Mouse (Mus musculus) cerebellum, postnatal 4 days (tissue): Measurements from ENCODE around the gene Cntd1.

Experiments used
- DNase-seq, 2 experiments: peaks; one replicate each; pipeline ENCODE4 v3.0.0; 2022; ENCODE audit warnings: low spot score in 2 of 2, mixed read lengths in 1 of 2

The Cntd1 gene

GRCm38 (mm10) chr11:101278223-101279192, at the start of gene Cntd1, which contains the start of gene Coa3:
Cntd1 (plus strand) TSS chr11:101279012.
Coa3 (minus strand) TSS chr11:101279114.
- peak; percentile 55 to 79 for DNase-seq

- peak; percentile 32 to 70 for DNase-seq
These were observed 49.4 kb upstream of the Cntd1 start for GRCm38 (mm10) chr11:101229361-101229900.

GRCm38 (mm10) chr11:101230061-101230511, 48.7 kb upstream of the Cntd1 start:
- DNase-seq, result no peak

- DNase-seq, result no peak
These were observed 48.3 kb upstream of the Cntd1 start for GRCm38 (mm10) chr11:101230526-101230925.

GRCm38 (mm10) chr11:101230991-101231871, 47.6 kb upstream of the Cntd1 start:
- peak in 1 of 2 experiments; percentile 24 for DNase-seq

- DNase-seq, result no peak
These were observed 46.6 kb upstream of the Cntd1 start for GRCm38 (mm10) chr11:101232010-101232839.

- no peak for DNase-seq
These were observed 45.6 kb upstream of the Cntd1 start for GRCm38 (mm10) chr11:101233240-101233639.

GRCm38 (mm10) chr11:101234124-101234523, 44.7 kb upstream of the Cntd1 start:
- DNase-seq, result no peak

- no peak for DNase-seq
These were observed 43.4 kb upstream of the Cntd1 start for GRCm38 (mm10) chr11:101235429-101235828.

GRCm38 (mm10) chr11:101236782-101237181, 42.0 kb upstream of the Cntd1 start:
- DNase-seq, result no peak

- DNase-seq, result peak in 1 of 2 experiments; percentile 45
These were observed 40.7 kb upstream of the Cntd1 start for GRCm38 (mm10) chr11:101238071-101238647.

- no peak for DNase-seq
These were observed 33.7 kb upstream of the Cntd1 start for GRCm38 (mm10) chr11:101245071-101245470.

GRCm38 (mm10) chr11:101245855-101246701, 32.7 kb upstream of the Cntd1 start, which contains the start of gene Ramp2:
Ramp2 (plus strand) TSS chr11:101246028.
- DNase-seq, result peak in 1 of 2 experiments; percentile 37

GRCm38 (mm10) chr11:101246702-101247012, 32.2 kb upstream of the Cntd1 start:
- no peak for DNase-seq

- no peak for DNase-seq
These were observed 31.2 kb upstream of the Cntd1 start for GRCm38 (mm10) chr11:101247521-101248030.

GRCm38 (mm10) chr11:101248258-101248994, 30.4 kb upstream of the Cntd1 start:
- peak in 1 of 2 experiments; percentile 49 for DNase-seq

- DNase-seq, result no peak
These were observed 27.8 kb upstream of the Cntd1 start for GRCm38 (mm10) chr11:101251031-101251430.

- DNase-seq, result no peak
These were observed 25.9 kb upstream of the Cntd1 start for GRCm38 (mm10) chr11:101252941-101253340.
